Mouse (Mus musculus): ENCODE data around the gene Cacna1c. TPM values are rescaled to one million over a fixed set of nuclear protein-coding genes. Genes with fewer than 3 reads are reported as not detected.
A peak's percentile ranks its signal among the peaks of the same experiment; 100 is the strongest.

Gene Cacna1c
- total RNA-seq, 2 experiments from 2014 or later = 73.0 to 73.5 TPM

- no peak for DNase-seq (ENCODE audit: low spot score in 2 of 2)
Measured at GRCm38 (mm10) chr6:119165677-119166076, 30.5 kb downstream of the Cacna1c start.

GRCm38 (mm10) chr6:119145109-119145508 lies 51.1 kb downstream of the Cacna1c start:
- no peak for DNase-seq (ENCODE audit: low spot score in 2 of 2)

DNA sequence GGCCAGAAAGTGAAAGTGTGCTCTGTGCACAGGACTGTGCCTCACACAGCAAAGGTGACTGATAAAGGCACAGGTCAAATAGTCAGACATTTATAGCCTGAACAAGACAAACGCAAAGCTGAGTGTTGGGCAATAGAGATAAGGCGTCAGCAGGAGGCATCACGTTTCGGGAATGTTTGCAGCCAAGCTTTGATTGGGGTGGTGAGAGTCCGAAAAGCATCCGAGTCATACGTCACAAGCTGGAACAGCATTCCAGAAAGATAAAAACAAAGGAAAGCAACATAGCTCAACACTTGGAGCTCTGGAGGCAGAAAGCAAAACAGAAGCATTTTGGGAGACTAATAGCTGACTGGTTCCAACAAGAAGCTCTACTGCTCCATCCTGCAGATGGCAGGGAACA lies 56.7 kb downstream of the Cacna1c start:
- no peak for DNase-seq (ENCODE audit: low spot score in 2 of 2)

GRCm38 (mm10) chr6:119137768-119138167 lies 58.5 kb downstream of the Cacna1c start:
- DNase-seq (ENCODE audit: low spot score in 2 of 2) = no peak

DNA sequence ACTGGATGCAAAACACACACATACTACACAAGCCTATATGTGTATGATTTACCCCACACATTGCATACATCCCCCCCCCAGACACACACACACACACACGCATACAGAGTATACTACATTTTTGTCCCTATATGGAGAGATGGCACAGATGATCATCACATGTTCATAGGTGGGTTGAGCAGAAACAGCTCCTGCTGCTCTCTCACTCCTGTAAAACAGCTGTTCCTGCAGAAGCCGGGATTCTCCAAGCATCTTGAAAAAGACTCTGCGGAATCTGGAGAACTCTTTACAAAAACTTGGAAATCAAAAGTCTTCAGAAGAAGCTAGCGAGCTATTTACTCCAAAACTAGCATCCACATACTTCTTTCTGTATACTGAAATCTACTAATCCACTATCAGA lies 63.4 kb downstream of the Cacna1c start:
- DNase-seq (ENCODE audit: low spot score in 2 of 2) = no peak

DNA sequence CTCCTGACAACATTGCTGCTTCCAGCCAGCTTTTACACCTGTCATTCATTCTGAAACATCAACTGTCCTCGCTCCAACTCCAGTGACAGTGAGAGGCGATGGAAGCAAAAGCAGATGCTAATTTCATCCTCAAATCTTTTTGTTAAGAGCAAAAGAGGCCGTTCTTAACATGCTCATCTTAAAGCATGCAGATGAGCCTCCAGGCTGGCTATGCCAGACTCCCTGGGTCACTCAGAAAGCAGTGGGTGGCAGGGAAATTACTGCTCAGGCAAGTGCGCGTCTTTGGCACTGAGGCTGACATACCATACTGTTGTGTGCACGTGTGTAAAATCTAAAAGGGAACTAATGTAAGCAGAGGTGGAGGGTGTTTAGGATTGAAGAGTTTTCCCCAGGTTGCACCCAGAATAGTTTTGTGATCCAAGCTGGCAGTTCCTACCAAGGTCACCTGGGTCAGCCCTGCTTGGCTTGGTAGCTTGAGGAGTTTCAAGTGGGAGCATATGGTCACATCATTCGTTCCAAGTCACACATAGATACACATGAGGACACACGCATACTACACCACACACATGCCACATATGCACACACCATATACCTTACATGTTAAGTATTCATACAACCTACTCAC lies 64.0 kb downstream of the Cacna1c start:
- no peak for DNase-seq (ENCODE audit: low spot score in 2 of 2)

DNA sequence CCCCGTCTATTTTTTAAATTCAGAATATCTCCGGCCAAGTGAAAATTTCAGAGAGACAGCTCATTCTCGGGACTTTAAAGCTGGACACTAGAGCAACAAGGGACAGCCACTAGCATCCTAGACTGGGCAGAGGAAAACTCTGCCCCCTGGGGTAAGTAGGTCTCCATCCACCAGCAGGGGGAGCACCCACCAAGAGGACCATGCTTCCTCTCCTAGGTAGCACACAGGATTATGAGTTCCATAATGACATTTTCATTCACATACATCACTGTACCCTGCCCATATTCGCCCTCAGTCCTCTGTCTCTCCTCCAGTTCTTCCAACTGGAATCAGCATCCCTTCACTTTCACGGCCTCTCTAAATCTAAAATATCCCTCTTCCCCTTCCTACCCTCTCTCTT lies 66.6 kb downstream of the Cacna1c start:
- DNase-seq (ENCODE audit: low spot score in 2 of 2) = peak in 1 of 2 experiments; percentile 45

- DNase-seq (ENCODE audit: low spot score in 2 of 2) = no peak
Measured at GRCm38 (mm10) chr6:119128521-119128920, 67.7 kb downstream of the Cacna1c start.

DNA sequence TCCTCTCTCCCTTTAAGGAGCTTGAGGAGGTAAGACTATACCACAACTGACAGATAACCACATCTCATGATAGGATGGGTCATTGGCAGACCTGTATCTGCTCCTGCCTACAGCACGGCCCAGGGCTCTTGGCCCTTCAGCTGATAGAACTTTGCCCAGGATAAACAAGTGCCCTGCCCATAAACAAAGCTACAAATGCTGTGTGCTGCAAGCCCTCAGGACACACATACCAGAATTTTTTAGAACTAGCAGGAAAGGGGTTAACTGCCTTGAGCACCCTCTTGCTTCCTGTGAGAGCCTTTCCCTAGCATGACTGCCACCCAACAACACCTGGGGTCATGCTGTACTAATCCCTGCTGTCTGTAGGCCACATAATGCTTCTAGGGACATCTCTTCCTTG lies 68.1 kb downstream of the Cacna1c start:
- DNase-seq (ENCODE audit: low spot score in 2 of 2) = no peak

- DNase-seq (ENCODE audit: low spot score in 2 of 2) = no peak
Measured at GRCm38 (mm10) chr6:119126991-119127390, 69.2 kb downstream of the Cacna1c start.

DNA sequence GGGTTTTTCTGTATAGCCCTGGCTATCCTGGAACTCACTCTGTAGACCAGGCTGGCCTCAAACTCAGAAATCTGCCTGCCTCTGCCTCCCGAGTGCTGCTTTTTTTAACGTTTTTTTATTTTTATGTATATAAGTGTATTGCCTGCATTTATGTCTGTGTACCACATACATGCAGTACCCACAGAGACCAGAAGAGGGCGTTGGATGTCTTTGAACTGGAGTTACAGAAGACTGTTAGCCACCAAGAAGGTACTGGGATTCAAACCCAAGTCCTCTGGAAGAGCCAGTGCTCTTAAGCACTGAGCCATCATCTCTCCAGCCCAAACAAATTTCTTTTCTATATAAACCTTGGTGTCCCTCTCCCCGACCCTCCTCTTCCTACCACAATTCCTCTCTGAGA lies 77.8 kb downstream of the Cacna1c start:
- DNase-seq (ENCODE audit: low spot score in 2 of 2) = no peak

DNA sequence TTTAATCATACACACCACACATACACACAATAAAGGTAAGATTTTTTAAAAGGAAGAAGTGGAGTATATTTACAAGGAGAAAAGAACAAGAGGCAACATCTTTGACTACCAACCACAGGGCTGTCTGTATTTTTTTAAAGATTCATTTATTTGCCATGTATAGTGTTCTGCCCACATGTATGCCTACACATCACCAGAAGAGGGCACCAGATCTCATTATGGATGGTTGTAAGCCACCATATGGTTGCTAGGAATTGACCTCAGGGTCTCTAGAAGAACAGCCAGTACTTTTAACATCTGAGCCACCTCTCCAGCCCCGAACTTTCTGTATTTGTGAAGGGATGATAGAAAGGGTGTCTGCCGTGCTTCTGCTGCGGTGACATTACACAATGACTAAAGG lies 79.9 kb downstream of the Cacna1c start:
- no peak for DNase-seq (ENCODE audit: low spot score in 2 of 2)

GRCm38 (mm10) chr6:119113362-119113761 lies 82.9 kb downstream of the Cacna1c start:
- no peak for DNase-seq (ENCODE audit: low spot score in 2 of 2)

- no peak for DNase-seq (ENCODE audit: low spot score in 2 of 2)
Measured at GRCm38 (mm10) chr6:119110369-119110768, 85.8 kb downstream of the Cacna1c start.

DNA sequence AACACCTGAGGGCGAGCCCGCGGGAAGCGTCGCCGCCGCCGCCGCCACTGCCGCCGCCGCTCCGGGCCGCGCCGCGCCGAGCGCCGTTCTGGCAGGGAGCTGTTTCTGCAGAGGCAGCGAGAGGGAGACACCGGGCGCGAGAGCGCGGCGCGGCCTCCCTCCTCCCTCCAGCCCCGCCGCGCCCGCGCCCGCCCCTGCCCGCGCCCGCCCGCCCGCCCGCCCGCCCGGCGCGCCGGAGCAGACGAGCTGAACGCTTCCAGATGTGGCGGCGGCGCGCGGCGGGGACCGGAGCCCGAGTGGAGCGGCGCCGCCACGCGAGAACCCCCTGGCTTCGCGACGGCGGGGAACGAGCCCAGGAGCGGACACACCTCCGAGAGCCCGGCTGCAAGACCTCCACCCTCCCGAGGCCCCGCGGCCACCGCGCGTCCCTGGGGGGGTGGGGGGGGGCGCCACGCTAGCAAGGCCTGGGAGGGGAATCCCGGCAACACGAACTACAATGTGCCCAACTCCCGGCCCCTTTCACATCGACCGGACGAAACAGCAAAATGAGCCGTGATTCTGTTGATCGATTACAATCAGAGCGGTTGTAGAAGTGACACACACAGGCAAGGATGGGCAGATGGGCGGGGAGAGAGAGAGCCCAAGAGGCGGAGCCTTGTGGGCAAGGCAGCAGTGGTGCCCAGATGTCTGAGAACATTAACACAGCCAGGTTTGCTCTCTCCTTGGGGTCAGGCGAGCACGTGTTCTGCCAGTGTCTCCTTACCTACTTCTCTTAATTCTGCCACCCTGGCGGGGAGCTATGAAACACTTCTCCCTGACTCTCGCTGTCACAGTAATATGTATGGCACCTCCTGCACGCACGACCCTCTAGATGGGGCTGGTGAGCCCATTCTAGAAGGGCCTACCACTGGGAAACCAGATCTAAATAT lies 87.5 kb downstream of the Cacna1c start:
- peak; percentile 69 to 82 for DNase-seq (ENCODE audit: low spot score in 2 of 2)

DNA sequence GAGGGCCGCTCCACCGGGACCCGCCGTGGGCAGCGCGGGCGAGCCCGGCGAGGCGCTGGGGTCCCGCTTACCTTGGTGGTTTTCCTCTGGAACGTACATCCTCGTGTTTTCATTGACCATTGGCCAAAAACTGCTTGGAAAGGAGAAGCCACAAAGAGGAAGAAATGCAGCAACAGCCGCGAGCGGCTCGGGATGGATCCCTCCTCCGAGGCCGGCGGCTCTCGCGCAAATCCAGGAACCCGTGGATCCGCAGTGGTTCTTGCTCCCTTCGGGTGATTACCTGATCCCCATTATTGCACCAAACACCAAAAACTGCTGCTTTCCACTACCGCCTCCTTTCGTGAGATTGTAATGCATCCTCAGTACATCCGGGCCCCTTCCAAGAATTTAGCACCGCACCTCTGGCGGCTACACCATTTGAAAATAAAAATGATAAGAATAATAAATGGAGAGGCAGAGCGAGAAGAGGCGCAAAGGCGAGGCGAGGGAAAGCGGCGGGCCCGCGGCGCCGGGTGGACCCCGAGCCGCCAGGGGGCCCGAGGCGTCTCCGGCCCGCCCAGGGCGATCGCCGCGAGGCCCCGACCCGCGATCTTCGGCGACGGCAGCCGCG lies 88.3 kb downstream of the Cacna1c start:
- DNase-seq (ENCODE audit: low spot score in 2 of 2) = peak in 1 of 2 experiments; percentile 37

DNA sequence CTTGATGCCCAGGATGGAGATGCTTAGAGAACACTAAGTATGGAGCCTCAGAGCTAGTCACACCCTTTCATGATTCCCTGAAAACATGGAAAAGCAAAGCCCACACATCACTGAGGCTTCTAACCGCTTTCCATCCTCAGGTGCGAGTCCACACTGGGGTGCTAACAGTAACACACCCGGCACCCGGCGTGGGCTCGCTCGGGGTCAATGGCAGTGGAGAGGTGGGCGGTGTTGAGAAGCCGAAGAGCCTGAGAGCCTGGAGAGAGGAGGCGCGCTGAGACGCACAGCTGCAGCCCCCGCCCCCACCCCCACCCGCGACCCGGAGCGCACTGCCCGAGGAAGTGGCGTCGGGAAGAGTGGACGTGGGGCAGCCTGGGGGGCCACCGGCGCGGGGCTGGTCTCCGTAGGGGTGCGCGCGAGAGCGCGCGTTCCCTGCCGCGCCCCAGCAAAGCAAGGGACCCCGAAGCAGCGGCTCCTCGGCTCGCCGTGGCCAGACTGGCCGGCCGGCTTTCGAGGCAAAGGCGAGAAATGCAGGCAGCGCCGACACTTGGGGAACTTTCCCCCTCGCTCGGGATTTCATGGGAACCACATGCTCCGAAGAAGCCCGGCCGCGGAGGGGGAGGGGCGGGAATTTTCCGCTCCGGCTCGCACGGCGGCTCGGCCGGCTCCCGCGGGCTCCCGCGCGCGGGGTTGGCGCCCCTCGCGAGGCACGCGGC lies 88.9 kb downstream of the Cacna1c start:
- peak in 1 of 2 experiments; percentile 65 for DNase-seq (ENCODE audit: low spot score in 2 of 2)

GRCm38 (mm10) chr6:119106726-119107125 lies 89.5 kb downstream of the Cacna1c start:
- no peak for DNase-seq (ENCODE audit: low spot score in 2 of 2)

GRCm38 (mm10) chr6:119105651-119106595 lies 90.3 kb downstream of the Cacna1c start:
- DNase-seq (ENCODE audit: low spot score in 2 of 2) = no peak

GRCm38 (mm10) chr6:119104246-119104645 lies 92.0 kb downstream of the Cacna1c start:
- DNase-seq (ENCODE audit: low spot score in 2 of 2) = peak; percentile 74 to 93

All from layer of hippocampus, adult 18-20 months (tissue).